Mouse (Mus musculus): Measurements from ENCODE around the gene Synj2.
A peak's percentile ranks its signal among the peaks of the same experiment; 100 is the strongest.

Synj2 gene

DNA sequence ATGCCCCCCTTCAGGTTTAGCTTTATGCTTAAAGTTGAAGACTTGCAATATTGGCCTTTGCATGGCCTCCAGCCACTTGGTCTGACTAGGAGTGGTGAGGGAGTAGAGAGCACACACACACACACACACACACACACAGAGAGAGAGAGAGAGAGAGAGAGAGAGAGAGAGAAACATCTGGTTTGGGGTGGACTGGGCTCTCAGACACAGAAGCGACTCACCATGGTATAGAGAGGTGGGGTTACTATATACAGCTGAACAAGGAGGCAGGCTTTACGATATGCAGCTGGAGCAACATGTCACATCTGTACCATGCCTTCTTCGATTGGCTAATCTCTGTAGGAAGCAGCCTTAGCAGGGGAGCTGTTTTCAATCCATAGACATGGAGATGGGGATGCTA, 5.4 kb upstream of the Synj2 start:
- no peak for DNase-seq (ENCODE audit: low read depth, low spot score)

GRCm38 (mm10) chr17:5936276-5936675, 4.8 kb upstream of the Synj2 start:
- DNase-seq (ENCODE audit: low read depth, low spot score) = no peak

- DNase-seq (ENCODE audit: low read depth, low spot score) = no peak
Observed at GRCm38 (mm10) chr17:5937441-5937840, 3.6 kb upstream of the Synj2 start.

GRCm38 (mm10) chr17:5939871-5940270, 1.2 kb upstream of the Synj2 start:
- peak; percentile 41 for DNase-seq (ENCODE audit: low read depth, low spot score)

DNA sequence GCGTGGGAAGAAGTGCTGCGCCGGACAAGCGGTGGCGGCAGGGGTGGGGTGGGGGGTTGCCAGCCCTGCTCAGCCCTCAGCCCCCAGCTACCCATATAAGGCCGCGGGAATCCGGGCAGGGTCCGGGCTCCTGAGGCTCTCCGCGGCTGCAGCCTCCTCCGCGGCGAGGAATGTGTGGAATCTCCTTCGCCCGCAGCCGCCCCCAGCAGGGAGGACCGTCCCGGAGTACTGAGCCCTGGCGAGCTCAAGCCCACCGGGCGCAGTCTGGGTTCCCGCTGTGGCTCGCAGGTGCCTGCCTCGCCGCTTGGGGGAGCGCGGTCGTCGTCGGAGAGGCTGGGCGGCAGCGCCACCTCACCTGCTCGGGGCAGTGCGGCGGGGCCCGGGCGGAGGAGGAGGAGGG, 288 bp upstream of the Synj2 start:
- peak; percentile 93 for DNase-seq (ENCODE audit: low read depth, low spot score)

DNA sequence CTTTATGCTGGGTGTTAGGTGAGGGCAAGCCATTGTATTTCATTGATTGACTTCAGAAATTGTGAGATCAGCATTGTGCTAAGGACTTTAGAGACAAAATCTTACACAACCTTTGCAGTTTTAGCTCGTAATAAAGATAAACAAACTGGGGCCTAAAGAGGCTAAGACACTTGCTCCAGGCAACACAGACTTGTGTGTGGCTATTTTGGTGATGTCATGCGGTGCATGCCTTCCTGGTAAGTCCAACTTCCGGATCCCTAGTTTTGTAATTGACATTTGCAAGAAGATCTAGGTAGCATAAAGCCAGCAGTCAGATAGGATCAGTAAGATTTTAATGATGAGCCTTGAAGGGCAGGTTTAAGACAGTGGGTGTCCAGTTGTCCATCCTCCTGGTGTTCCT, 1.1 kb downstream of the Synj2 start:
- DNase-seq (ENCODE audit: low read depth, low spot score) = no peak

DNA sequence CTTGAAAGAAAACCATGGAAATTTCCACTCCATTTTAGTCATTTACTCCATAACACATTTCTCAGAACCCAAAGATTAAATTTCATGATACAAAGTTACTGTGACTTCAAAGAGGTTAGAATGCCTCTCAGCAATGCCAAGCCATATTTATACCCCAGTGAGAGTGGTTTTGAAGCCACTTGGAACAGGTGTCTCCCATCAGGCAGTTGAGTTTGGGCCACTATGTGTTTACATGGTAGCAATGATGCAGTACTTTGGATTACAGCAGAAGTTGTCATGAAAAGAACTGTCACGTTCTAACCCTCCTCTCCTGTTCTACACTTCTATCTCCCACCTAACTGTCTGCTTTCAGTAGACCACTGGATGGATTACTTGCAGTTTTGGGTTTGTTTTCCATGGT, 2.0 kb downstream of the Synj2 start:
- DNase-seq (ENCODE audit: low read depth, low spot score) = no peak

DNA sequence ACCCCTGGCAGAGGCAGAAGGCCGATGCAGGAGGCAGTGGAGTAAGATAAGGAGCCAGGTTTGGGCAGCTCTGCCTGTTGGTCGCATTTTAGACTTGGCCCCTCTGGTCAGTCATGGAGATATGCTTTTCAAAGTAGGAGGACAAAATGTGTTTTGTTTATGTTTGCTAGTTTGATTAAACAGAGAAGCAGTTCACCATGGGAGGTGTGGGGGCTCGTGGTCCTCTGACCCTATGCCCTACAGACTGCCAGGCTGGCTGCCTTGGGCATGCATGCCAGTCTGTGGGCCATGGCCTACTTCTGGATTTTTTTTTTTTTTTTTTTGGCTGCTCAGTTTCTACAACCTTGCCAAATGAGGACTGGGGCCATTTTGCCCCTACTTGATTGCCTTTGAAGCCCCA, 6.0 kb downstream of the Synj2 start:
- no peak for DNase-seq (ENCODE audit: low read depth, low spot score)

DNA sequence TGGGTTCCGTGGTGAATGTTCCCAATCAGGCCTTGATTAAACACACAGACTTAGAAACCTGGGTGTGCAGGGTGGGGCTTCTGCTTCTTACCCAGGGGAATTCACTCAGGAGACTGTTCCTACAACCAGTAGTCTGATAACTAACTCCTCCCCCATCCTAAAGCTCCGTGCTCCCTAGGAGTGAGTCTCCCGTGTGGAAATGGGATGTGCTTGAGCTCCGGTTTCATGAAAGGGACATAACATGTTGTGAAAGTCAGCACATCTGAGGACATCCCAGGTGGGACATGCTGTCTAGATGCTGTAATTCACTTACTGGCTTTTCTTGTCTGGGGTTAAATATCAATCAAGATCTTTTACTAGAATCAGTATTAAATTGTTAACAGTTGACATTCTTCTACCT, 11.4 kb downstream of the Synj2 start:
- DNase-seq (ENCODE audit: low read depth, low spot score) = no peak

GRCm38 (mm10) chr17:5956350-5957000, 15.4 kb downstream of the Synj2 start:
- DNase-seq (ENCODE audit: low read depth, low spot score) = no peak

DNA sequence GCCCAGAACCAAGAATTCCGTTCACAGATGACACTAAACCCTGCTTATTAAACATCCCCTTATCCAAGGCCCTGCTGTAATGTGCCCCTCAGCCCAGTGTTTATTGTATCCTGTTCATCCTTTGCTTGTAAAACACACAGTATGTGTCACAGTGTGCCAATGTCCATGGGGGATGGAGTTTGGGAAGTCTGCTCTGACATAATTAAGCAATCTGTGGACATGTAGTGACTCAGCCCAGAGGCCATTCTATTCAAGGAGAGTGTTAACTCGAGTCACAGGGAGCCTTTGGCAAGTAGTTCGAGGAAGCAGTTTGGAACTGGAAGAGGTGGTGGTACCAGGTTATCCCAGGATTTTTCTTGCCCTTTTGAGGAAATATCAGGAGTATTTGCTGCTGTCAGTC, 16.0 kb downstream of the Synj2 start:
- no peak for DNase-seq (ENCODE audit: low read depth, low spot score)

DNA sequence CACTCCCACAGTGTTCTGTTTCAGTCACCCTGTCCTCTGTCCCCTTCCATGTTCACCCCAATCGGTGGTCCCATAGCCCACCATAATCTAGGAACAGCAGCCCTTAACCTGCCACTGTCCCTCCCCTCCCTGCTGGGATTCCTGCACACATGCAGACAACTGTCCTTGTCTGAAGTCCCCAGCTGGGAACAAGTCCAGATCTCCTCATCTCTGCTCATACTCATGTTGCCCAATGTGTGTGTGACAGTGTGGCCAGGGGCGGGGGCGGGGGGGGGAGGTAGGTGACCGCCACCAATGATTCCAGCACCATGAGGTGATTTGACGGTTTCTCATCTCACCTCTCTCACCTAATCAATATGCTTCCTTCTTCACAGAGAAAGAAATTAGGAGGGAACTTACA, 17.1 kb downstream of the Synj2 start:
- DNase-seq (ENCODE audit: low read depth, low spot score) = no peak

DNA sequence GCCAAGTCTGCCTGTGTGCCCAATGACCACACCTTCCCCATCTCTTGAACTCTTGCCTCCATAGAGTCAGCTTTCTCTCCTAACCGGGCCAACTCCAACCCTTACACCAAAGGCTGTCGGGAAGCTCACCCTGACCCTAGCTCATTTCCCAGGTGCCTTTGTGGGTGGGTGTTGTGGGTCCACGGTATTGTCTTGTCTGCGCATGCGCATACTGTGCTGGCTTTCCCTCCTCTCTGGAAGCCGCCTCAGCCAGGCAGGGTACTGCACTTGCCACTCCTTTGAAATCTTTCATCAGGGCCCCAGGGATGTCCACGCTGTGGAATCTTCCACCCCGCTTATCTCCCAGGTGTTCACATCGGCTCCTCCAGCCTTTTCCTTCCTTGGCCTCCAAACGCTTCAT, 17.6 kb downstream of the Synj2 start:
- peak; percentile 79 for DNase-seq (ENCODE audit: low read depth, low spot score)

DNA sequence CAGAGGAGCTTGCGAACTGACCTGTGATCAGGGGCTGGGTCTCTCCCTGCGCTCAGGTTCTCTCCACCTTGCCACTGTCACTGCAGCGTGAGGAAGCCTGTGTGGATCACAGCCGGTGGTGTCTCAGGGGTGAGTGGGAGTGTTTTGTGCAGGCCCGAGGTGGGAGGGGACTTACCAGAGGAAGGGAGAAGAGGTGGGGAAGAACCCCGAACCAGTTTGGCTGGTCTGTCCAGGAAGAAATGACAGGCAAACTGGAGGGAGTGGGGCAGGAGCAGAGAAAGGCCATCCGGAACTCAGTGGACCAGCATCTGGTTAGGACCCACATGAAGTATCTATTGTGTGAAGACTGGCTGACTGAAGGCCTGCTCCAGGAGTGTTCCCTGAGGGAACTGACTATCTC, 18.0 kb downstream of the Synj2 start:
- DNase-seq (ENCODE audit: low read depth, low spot score) = peak; percentile 27

DNA sequence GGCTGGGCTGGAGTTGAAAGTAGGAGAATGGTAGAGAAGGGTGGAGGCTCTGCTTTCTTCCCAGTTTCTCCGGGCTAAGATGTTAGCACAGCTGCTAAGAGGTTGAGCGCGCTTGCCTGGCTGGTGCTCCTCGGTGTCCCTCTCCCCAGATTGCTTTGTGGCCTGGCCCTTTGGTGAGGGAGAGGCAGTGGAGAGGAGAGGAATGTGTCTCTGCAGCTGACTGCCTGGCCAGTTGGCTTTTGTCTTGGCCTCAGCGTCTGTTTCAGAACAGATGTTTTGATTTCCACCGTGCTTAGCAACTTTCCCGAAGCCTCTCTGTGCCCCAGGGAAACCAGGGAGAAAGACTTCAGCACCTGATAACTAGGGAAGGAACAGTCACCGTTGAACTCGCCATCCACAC, 18.7 kb downstream of the Synj2 start:
- no peak for DNase-seq (ENCODE audit: low read depth, low spot score)

- DNase-seq (ENCODE audit: low read depth, low spot score) = no peak
Observed at GRCm38 (mm10) chr17:5963766-5964165, 22.7 kb downstream of the Synj2 start.

DNA sequence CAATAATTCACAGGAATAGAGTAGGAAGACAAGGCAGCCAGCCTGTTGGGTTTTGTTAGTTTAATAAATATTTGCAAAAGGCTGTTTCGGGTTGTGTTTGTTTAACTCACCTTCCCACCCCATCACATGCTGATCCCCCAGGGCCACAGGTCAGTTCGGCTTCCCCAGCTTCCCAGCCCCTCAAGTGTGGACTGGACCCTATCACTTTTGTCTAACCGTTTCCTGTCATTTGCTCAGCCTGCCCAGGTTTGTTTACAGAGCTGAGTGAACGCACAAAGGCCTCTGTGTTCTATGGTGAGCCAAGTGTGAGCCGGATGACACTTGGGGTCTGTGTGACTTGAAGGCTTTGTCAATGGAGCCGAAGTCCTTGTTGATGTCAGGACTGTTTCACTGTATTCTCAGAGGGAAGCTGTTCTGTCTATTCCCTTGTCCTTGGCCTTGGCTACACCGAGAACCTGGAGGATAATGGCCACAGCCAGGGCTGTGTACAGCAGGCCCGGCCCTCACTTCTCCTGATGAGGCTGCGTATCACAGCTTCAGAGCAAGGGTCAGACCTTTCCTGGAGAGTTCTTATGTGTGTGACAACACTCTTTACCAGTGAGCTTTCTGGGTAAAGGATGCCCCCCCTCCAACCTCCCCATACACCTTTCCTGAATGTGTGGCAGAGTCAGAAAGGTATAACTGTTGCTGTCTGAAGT, 24.2 kb downstream of the Synj2 start:
- DNase-seq (ENCODE audit: low read depth, low spot score) = no peak

DNA sequence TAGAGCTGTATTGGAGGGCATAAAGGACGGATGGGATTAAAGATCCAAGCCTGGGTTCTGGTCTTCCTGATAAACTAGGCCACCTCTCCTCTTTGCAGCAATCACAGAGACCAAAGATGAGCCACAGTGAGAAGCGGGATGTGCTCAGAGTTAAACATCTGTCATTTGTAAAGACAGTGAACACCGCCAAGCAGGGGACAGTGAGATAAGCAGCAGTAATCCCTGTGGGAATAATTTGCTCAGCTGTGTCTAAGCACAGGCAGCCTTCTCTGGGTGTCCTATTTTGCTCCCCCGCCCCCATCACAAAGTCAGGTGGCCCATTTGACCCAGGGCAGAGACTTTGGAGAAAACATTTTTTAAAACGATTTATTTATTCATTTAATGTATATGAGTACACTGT, 25.6 kb downstream of the Synj2 start:
- no peak for DNase-seq (ENCODE audit: low read depth, low spot score)

- peak; percentile 66 for DNase-seq (ENCODE audit: low read depth, low spot score)
Observed at GRCm38 (mm10) chr17:5968562-5968961, 27.5 kb downstream of the Synj2 start.

DNA sequence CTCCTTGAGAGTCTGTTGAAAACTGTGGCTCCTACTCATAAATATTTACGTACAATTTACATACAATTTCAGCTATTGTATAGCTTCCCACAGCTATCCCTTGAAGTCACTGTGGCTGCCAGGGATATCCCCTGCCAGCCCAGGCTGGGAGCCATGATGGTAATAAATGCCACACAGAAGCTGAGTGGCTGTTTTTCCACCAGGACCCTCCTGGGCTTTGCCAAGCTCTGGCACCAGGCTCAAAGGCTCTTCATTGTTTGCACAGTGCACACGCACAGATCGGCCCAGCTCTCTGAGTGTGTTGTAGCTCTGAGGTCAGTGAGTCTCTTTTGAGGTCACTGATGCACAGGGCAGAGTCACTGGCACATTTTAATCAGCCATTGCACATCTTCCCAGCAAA, 28.2 kb downstream of the Synj2 start:
- no peak for DNase-seq (ENCODE audit: low read depth, low spot score)

DNA sequence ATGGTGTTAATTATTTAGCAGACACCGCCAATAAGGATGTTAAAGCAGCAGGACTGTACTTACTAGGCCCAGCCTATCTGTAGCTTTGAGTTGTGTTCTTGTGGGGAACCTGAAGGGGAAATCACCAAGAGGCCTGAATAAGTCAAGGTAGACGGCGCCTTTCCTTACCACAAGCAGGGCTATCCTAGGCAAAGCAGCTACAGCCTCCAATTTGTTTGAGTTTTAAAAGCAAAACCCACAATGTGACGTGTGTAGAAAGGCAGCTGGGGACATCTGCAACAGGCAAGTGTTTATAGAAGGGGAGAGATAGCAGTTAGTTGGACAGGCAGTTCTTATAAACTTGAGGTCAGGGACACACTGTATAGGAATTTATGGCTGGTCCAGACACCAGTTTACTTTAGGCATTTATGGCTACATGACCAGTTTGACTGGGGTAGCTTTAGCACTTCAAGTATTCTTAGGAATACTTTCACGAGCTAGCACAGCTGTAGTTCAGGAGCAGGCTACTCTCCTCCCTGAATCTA, 29.3 kb downstream of the Synj2 start:
- no peak for DNase-seq (ENCODE audit: low read depth, low spot score)

- no peak for DNase-seq (ENCODE audit: low read depth, low spot score)
Observed at GRCm38 (mm10) chr17:5973536-5973935, 32.5 kb downstream of the Synj2 start.

Measured in ZHBTc4 (cell line).